Mouse (Mus musculus): ENCODE measurements around the gene Gpr84. TPM values are rescaled to one million over a fixed set of nuclear protein-coding genes. Genes with fewer than 3 reads are reported as not detected.

Gene Gpr84
- polyA plus RNA-seq, 1 experiment, result 0.43 TPM

DNA sequence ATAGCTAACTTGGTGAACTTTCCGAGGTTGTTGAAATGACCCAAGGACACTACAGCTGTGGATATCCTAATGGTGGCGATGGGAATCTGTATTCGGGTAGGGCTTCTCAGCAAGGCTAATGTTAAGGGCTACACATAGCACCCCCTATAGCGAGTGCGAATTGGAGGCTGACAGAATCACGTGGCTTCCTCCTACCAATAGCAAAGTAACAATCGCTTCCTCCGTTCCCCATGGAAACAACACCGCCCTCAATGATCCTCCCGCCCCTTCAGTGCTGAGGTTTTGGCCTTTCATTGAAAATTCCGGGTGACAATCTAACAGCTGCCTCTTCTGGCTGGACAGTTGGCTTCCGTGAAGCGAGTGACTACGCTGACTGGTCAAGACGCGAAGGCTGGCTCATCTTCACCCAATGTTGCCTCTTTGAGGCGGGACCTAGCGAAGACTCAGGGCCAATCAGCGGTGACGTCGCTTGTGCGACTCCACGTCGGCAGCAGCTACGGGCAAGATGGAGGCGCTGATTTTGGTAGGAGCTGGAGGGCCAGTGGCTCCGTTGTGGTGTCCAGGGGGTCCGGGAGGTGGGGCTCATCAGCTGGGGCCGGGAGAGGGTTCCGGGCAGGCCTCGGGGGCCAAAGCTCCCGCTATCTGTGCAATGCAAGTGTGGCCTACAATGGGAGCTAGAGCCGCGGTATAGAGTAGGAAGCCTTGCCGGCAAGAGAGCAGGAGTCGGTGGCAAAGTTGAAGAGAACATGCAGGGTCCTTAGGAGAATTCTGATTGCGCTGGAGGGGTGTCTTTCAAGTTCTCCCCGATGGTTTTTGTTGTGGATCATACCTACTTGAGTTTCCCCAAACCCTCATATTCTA lies 37.8 kb downstream of the Gpr84 start, which contains the start of gene Copz1:
Copz1 (plus strand) TSS at position 296 of the 861 bp plus-strand sequence.
- H3K4me3 ChIP-seq (ENCODE audit: control insufficient read depth, low read depth, low read length), result peak within 1 kb of the TSS; percentile 95
- H3K27me3 ChIP-seq (ENCODE audit: control insufficient read depth, insufficient read depth, low read length), result no peaks in the 10 kb centered on the region
- H3K4me1 ChIP-seq (ENCODE audit: control insufficient read depth, insufficient read depth, low read length), result no peaks in the 10 kb centered on the region
- H3K27ac ChIP-seq (ENCODE audit: control insufficient read depth, insufficient read depth, low read depth, low read length), result peak within 1 kb of the TSS; percentile 50
- H3K36me3 ChIP-seq (ENCODE audit: control insufficient read depth, insufficient read depth, low read length), result no peaks in the 10 kb centered on the region
- TF ChIP-seq CTCF (IDR thresholded peaks at IDR 0.05; ENCODE audit: control insufficient read depth, insufficient read depth, insufficient replicate concordance, low read depth, low read length) (peak; percentile 1; the same call in 1 of the 2 replicates), POLR2A (IDR thresholded peaks at IDR 0.05; ENCODE audit: control insufficient read depth, low read depth, low read length) (peak; percentile 85)

DNA sequence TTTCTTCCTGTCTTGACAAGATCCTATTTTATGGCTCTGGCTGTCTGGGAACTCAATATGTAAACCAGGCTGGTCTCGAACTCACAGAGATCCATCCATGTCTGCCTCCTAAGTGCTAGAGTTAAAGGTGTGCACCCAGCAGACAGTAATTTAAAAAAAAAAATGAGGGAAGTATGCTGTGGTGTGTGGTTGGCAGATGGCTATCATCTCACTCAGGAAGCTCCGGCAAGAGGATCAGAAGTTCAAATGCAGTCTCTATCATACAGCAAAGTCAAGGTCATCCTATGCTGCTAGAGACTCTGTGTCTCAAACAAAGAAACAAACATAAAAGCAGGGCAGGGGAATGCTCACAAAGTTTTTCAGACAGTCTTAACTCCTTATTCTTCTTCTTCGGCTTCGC lies 41.5 kb downstream of the Gpr84 start:
- no peaks in the 10 kb centered on the region for H3K4me1 ChIP-seq (ENCODE audit: control insufficient read depth, insufficient read depth, low read length)
- no peaks in the 10 kb centered on the region for H3K36me3 ChIP-seq (ENCODE audit: control insufficient read depth, insufficient read depth, low read length)
- no peak for TF ChIP-seq CTCF (IDR thresholded peaks at IDR 0.05; ENCODE audit: control insufficient read depth, insufficient read depth, insufficient replicate concordance, low read depth, low read length)
- no peak overlapping the region for H3K27ac ChIP-seq (ENCODE audit: control insufficient read depth, insufficient read depth, low read depth, low read length)
- H3K4me3 ChIP-seq (ENCODE audit: control insufficient read depth, low read depth, low read length), result no peak overlapping the region
- H3K27me3 ChIP-seq (ENCODE audit: control insufficient read depth, insufficient read depth, low read length), result no peaks in the 10 kb centered on the region

DNA sequence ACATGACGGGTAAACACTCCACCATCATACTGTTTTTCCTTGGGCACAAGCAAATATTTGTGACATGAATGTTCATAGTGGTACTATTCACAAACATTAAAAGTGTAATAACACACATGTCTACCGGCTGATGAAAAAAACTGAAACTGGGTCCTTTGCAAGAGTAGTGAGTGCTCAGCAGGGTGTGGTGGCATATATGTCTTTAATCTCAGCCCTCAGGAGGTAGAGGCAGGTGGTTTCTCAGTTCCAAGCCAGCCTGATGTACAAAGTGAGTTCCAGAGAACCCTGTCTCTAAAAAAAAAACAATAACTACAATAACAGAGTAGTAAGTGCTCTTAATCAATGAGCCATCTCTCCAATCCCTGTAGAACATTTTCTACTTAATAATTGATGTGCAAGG lies 45.6 kb downstream of the Gpr84 start:
- TF ChIP-seq POLR2A (IDR thresholded peaks at IDR 0.05; ENCODE audit: control insufficient read depth, low read depth, low read length) (no peak), CTCF (IDR thresholded peaks at IDR 0.05; ENCODE audit: control insufficient read depth, insufficient read depth, insufficient replicate concordance, low read depth, low read length) (no peak)
- H3K36me3 ChIP-seq (ENCODE audit: control insufficient read depth, insufficient read depth, low read length), result no peaks in the 10 kb centered on the region
- H3K27me3 ChIP-seq (ENCODE audit: control insufficient read depth, insufficient read depth, low read length), result no peaks in the 10 kb centered on the region
- no peak overlapping the region for H3K4me3 ChIP-seq (ENCODE audit: control insufficient read depth, low read depth, low read length)
- H3K27ac ChIP-seq (ENCODE audit: control insufficient read depth, insufficient read depth, low read depth, low read length), result no peak overlapping the region
- no peaks in the 10 kb centered on the region for H3K4me1 ChIP-seq (ENCODE audit: control insufficient read depth, insufficient read depth, low read length)

DNA sequence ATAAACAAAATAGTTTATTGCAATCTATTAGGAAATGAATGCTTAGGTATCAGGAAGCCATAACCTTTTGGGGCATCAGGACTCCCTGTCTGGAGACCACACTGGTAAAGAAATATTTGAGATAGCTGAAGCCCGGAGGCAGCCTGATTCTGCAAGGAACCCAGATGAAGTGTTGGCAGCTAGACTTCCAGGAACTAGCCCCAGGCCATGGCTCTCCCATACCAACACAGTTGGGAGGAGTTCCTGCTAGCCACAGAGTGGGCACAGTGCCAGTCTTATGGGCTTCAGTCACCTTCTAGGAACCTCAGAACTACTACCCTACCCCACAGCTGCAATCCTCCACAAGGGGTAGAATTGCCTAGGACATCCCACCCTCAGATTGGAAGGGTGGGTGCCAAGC lies 50.4 kb downstream of the Gpr84 start:
- H3K4me1 ChIP-seq (ENCODE audit: control insufficient read depth, insufficient read depth, low read length), result peaks cover 5% of the 10 kb centered on the region

DNA sequence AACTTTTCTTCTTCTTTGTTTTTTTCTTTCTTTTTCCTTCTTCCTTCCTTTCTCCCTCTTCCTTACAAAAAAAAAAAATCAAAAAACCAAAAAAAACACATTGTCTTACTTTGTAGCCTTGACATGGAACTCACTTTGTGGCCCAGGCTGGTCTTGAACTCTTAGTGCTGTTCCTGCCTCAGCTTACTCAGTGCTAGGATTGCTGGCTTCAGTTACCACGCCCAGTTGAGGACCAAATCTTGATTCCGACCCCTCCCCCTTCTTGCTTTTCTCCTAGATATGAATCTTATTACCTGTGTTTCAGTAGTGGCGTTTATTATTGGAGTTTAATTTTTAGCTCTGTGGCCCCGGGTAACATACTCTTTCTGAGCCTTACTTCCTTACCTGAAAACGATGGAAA lies 51.2 kb downstream of the Gpr84 start:
- TF ChIP-seq POLR2A (IDR thresholded peaks at IDR 0.05; ENCODE audit: control insufficient read depth, low read depth, low read length) (no peak), CTCF (IDR thresholded peaks at IDR 0.05; ENCODE audit: control insufficient read depth, insufficient read depth, insufficient replicate concordance, low read depth, low read length) (no peak)
- Histone ChIP-seq H3K36me3 (ENCODE audit: control insufficient read depth, insufficient read depth, low read length) (no peaks in the 10 kb centered on the region), H3K4me3 (ENCODE audit: control insufficient read depth, low read depth, low read length) (no peak overlapping the region), H3K27me3 (ENCODE audit: control insufficient read depth, insufficient read depth, low read length) (no peaks in the 10 kb centered on the region), H3K27ac (ENCODE audit: control insufficient read depth, insufficient read depth, low read depth, low read length) (no peak overlapping the region), H3K4me1 (ENCODE audit: control insufficient read depth, insufficient read depth, low read length) (peaks cover 6% of the 10 kb centered on the region)

More for the DNA sequence above, 50.4 kb downstream of the Gpr84 start:
- H3K4me3 ChIP-seq (ENCODE audit: control insufficient read depth, low read depth, low read length), result no peak overlapping the region
- H3K27me3 ChIP-seq (ENCODE audit: control insufficient read depth, insufficient read depth, low read length), result no peaks in the 10 kb centered on the region
- TF ChIP-seq POLR2A (IDR thresholded peaks at IDR 0.05; ENCODE audit: control insufficient read depth, low read depth, low read length), result no peak
- no peak for TF ChIP-seq CTCF (IDR thresholded peaks at IDR 0.05; ENCODE audit: control insufficient read depth, insufficient read depth, insufficient replicate concordance, low read depth, low read length)
- no peak overlapping the region for H3K27ac ChIP-seq (ENCODE audit: control insufficient read depth, insufficient read depth, low read depth, low read length)
- no peaks in the 10 kb centered on the region for H3K36me3 ChIP-seq (ENCODE audit: control insufficient read depth, insufficient read depth, low read length)

Other genes starting within 250 kb of the Gpr84 start
- gene Smug1, start 143.5 kb downstream of the Gpr84 start, polyA plus RNA-seq (2012; rRNA removed), result 3.4 and 3.8 TPM in 2 replicates
- gene Cbx5, start 70.8 kb downstream of the Gpr84 start, polyA plus RNA-seq (2012; rRNA removed), result 11.8 and 15.7 TPM in 2 replicates
- 43.2 and 53.3 TPM in 2 replicates for gene Hnrnpa1, start 70.2 kb downstream of the Gpr84 start, polyA plus RNA-seq (2012; rRNA removed)
- 8.9 and 10.6 TPM in 2 replicates for gene Nfe2, start 52.2 kb downstream of the Gpr84 start, polyA plus RNA-seq (2012; rRNA removed)
- 51.6 and 56.8 TPM in 2 replicates for gene Copz1, start 37.9 kb downstream of the Gpr84 start, polyA plus RNA-seq (2012; rRNA removed)
- 84.7 and 92.7 TPM in 2 replicates for gene Zfp385a, start 29.5 kb upstream of the Gpr84 start, polyA plus RNA-seq (2012; rRNA removed)
- gene Itga5, start 56.2 kb upstream of the Gpr84 start, polyA plus RNA-seq (2012; rRNA removed), result 1.1 and 1.4 TPM in 2 replicates
- gene Gtsf1, start 119.9 kb upstream of the Gpr84 start, polyA plus RNA-seq (2012; rRNA removed), result 491 and 515 TPM in 2 replicates
- 111 and 129 TPM in 2 replicates for gene Gtsf2, start 137.9 kb upstream of the Gpr84 start, polyA plus RNA-seq (2012; rRNA removed)
- gene Nckap1l, start 143.2 kb upstream of the Gpr84 start, polyA plus RNA-seq (2012; rRNA removed), result 58.5 and 61.5 TPM in 2 replicates
- gene Pde1b, start 192.4 kb upstream of the Gpr84 start, polyA plus RNA-seq (2012; rRNA removed), result 4.2 and 5.4 TPM in 2 replicates
- gene Ppp1r1a, start 227.4 kb upstream of the Gpr84 start, polyA plus RNA-seq (2012; rRNA removed), result 0.07 and 0.35 TPM in 2 replicates